Comparison of ENCODE assay signal across 8 mouse cellular contexts in genomic region chr12:113202008-113202407, GRCm38 (mm10).
"Had no signal": no experiment of that assay in that cellular context is flagged by ENCODE, and none has a peak within 500 bp of the region (broad histone marks: within the 10 kb centered on the region; RNA-seq: fewer than 3 reads in every experiment).

No protein-coding gene starts in this region.

- DNase-seq: kidney, adult 2 months; kidney, postnatal 14 days; liver, embryonic 13.5 days; liver, postnatal 0 days; lung, postnatal 14 days; retina, postnatal 1 day; right cerebral cortex, postnatal 4 days; spleen, adult 18-20 months had no signal
